Mouse (Mus musculus): ENCODE results near the gene Dynlt1a.
"Not testable (repeated sequence)": the region's sequence is repeated elsewhere in the genome, so short reads cannot be mapped to it uniquely, and the experiment has no call there.

Dynlt1a gene

GRCm38 (mm10) chr17:6317339-6317985, at the start of gene Dynlt1a:
Gene Dynlt1a, minus strand, starts transcription at chr17:6317500.
- DNase-seq (ENCODE audit: low spot score in 2 of 2): peak; percentile 89 to 94

GRCm38 (mm10) chr17:6355256-6355655, 38.0 kb upstream of the Dynlt1a start:
- not testable (repeated sequence) for DNase-seq (ENCODE audit: low spot score in 2 of 2)

- DNase-seq (ENCODE audit: low spot score in 2 of 2): not testable (repeated sequence)
Observed at GRCm38 (mm10) chr17:6342606-6343294, 25.4 kb upstream of the Dynlt1a start.

GRCm38 (mm10) chr17:6328997-6329396, 11.7 kb upstream of the Dynlt1a start:
- DNase-seq (ENCODE audit: low spot score in 2 of 2): not testable (repeated sequence)

GRCm38 (mm10) chr17:6327554-6327953, 10.3 kb upstream of the Dynlt1a start:
- not testable (repeated sequence) for DNase-seq (ENCODE audit: low spot score in 2 of 2)

- not testable (repeated sequence) for DNase-seq (ENCODE audit: low spot score in 2 of 2)
Observed at GRCm38 (mm10) chr17:6325543-6325942, 8.2 kb upstream of the Dynlt1a start.

GRCm38 (mm10) chr17:6325021-6325420, 7.7 kb upstream of the Dynlt1a start:
- not testable (repeated sequence) for DNase-seq (ENCODE audit: low spot score in 2 of 2)

GRCm38 (mm10) chr17:6321778-6322101, 4.4 kb upstream of the Dynlt1a start:
- DNase-seq (ENCODE audit: low spot score in 2 of 2): not testable (repeated sequence)

- not testable (repeated sequence) for DNase-seq (ENCODE audit: low spot score in 2 of 2)
Observed at GRCm38 (mm10) chr17:6321081-6321777, 3.9 kb upstream of the Dynlt1a start.

GRCm38 (mm10) chr17:6316379-6317126, 747 bp downstream of the Dynlt1a start:
- DNase-seq (ENCODE audit: low spot score in 2 of 2): peak in 1 of 2 experiments; percentile 55

GRCm38 (mm10) chr17:6315706-6316105, 1.6 kb downstream of the Dynlt1a start:
- DNase-seq (ENCODE audit: low spot score in 2 of 2): not testable (repeated sequence)

- DNase-seq (ENCODE audit: low spot score in 2 of 2): not testable (repeated sequence)
Observed at GRCm38 (mm10) chr17:6314493-6314892, 2.8 kb downstream of the Dynlt1a start.

GRCm38 (mm10) chr17:6312755-6313154, 4.5 kb downstream of the Dynlt1a start:
- not testable (repeated sequence) for DNase-seq (ENCODE audit: low spot score in 2 of 2)

- DNase-seq (ENCODE audit: low spot score in 2 of 2): not testable (repeated sequence)
Observed at GRCm38 (mm10) chr17:6311716-6312115, 5.6 kb downstream of the Dynlt1a start.

- not testable (repeated sequence) for DNase-seq (ENCODE audit: low spot score in 2 of 2)
Observed at GRCm38 (mm10) chr17:6306503-6306902, 10.8 kb downstream of the Dynlt1a start.

- not testable (repeated sequence) for DNase-seq (ENCODE audit: low spot score in 2 of 2)
Observed at GRCm38 (mm10) chr17:6305656-6306270, 11.5 kb downstream of the Dynlt1a start.

- DNase-seq (ENCODE audit: low spot score in 2 of 2): not testable (repeated sequence)
Observed at GRCm38 (mm10) chr17:6304891-6305290, 12.4 kb downstream of the Dynlt1a start.

GRCm38 (mm10) chr17:6300190-6300863, 17.0 kb downstream of the Dynlt1a start:
- not testable (repeated sequence) for DNase-seq (ENCODE audit: low spot score in 2 of 2)

GRCm38 (mm10) chr17:6297060-6297795, 20.1 kb downstream of the Dynlt1a start:
- DNase-seq (ENCODE audit: low spot score in 2 of 2): not testable (repeated sequence)

- DNase-seq (ENCODE audit: low spot score in 2 of 2): not testable (repeated sequence)
Observed at GRCm38 (mm10) chr17:6293882-6294281, 23.4 kb downstream of the Dynlt1a start.
